Mouse (Mus musculus) small intestine, adult 2 months (tissue): ENCODE results near the gene Kctd6.

ENCODE experiments used
- CTCF ChIP-seq: fragments of 200-500 bp; IDR thresholded peaks from 2 replicates; pipeline ENCODE4 v1.5.1; 2012; ENCODE audit warnings: low read depth, mild to moderate bottlenecking, control low read depth, inconsistent platforms, low read length, moderate library complexity, mixed read lengths; ENCODE audit not compliant: insufficient replicate concordance, insufficient read length; ENCODE audit errors: extremely low read depth
- POLR2A ChIP-seq: fragments of 200-500 bp; IDR thresholded peaks from 2 replicates; pipeline ENCODE4 v1.6.1; 2012; ENCODE audit warnings: low read depth, mild to moderate bottlenecking, control low read depth, inconsistent platforms, low read length, moderate library complexity

- TF ChIP-seq CTCF (peak; percentile 57; the same call in 1 of the 2 replicates), POLR2A (no peak)
Measured at GRCm38 (mm10) chr14:8220306-8220705, 6.4 kb downstream of the Kctd6 start.
